In the genomic region with DNA sequence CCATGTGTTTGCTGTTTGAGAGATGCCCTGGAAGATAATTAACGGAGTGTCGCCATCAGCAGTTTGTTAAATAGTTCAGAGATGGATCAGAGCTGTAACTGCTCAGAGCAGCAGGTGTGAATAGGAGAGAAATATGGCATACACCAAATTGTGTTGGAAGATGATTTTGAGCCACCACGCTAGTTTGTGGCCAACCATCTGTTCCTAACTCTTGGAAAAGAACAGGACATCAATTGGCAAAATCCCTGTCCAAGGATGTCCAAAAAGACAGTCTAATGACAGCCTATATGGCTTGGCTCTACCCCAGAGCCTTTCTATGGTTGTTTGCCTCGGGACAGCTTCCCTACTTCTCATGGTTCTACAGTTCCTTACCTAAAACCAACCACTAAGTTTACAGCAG, we compare ENCODE assay signal across 12 mouse cellular contexts. TPM values are rescaled to one million over a fixed set of nuclear protein-coding genes. Genes with fewer than 3 reads are reported as not detected.
"Had no signal": no experiment of that assay in that cellular context is flagged by ENCODE, and none has a peak within 500 bp of the region (broad histone marks: within the 10 kb centered on the region; RNA-seq: fewer than 3 reads in every experiment).

No protein-coding gene starts in this region.

- ATAC-seq: liver, postnatal 0 days; lung, postnatal 0 days; midbrain, embryonic 15.5 days had no signal

- DNase-seq: kidney, postnatal 14 days; kidney, postnatal 4 days; left cerebral cortex, postnatal 4 days; liver, postnatal 0 days; lung, embryonic 14.5 days; right cerebral cortex, adult 18-20 months; right cerebral cortex, postnatal 14 days; right cerebral cortex, postnatal 4 days; thymus, postnatal 25 days had no signal

RNA-seq across cellular contexts. Expression of gene Wscd1, which starts 49.5 kb away (rescaled TPM):
- total RNA-seq: megakaryocyte, adult 5-6 weeks had no signal
